Mouse (Mus musculus): ENCODE data around the gene Jkamp. TPM values are rescaled to one million over a fixed set of nuclear protein-coding genes. Genes with fewer than 3 reads are reported as not detected.
A peak's percentile ranks its signal among the peaks of the same experiment; 100 is the strongest.
"Not testable (repeated sequence)": the region's sequence is repeated elsewhere in the genome, so short reads cannot be mapped to it uniquely, and the experiment has no call there.

The Jkamp gene
- total RNA-seq (2021), result 10 to 100 TPM in 1 of 2 experiments, 1 to 10 TPM in 1; 9.5 to 10.3 TPM
- long read RNA-seq, experiment 1, transcript Jkamp-202 (7 exons, 1,874 nt), result minor isoform, 8 of 22 reads
- long read RNA-seq, experiment 1, transcript Jkamp-201 (7 exons, 1,292 nt), result major isoform, 12 of 22 reads
- long read RNA-seq, experiment 1, partial matches to known transcripts, result 0 of 22 reads
- long read RNA-seq, experiment 1, other reads (novel, unspliced or antisense), result 2 of 22 reads
- long read RNA-seq, experiment 2, transcript Jkamp-201 (7 exons, 1,292 nt), result major isoform, 13 of 20 reads
- long read RNA-seq, experiment 2, partial matches to known transcripts, result 0 of 20 reads
- long read RNA-seq, experiment 2, other reads (novel, unspliced or antisense), result 3 of 20 reads

DNA sequence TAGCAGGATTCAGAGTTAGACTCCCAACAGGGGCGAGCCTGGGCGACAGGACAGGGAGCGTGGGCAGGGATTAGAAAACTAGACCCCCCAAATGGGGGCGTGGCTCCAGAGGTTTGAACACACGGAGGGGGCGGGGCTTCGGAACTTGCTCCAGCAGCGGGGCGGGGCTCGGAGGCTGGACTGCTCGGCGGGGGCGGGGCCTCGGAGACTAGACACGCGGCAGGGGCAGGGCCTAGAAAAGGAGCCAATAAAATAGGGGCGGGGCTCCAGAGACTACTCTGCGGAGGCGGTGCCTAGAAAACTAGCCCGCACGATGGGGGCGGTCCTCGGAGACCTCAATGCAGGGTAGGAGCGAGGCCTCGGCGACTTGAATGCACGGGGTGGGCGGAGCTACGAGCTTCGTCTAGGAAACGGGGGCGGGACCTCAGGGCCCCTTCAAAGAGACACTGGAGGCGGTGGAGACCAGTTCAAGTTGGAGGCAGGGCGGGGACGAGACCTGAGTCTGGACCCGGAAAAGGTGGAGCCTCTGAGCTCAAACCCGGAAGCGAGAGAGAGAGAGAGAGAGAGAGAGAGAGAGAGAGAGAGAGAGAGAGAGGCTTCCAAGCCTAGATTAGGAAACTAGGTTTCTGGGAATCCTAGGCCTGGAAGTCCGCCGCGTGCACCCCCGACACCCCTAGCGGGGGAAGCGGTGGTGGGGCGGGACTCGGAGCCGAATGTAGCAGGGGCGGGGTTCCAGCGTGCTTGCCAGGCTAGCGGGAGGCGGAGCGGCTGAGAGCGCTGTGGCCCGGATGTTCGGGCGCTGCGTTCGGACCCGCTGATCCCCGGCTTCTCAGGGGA lies at the start of gene Jkamp, which contains the start of gene L3hypdh:
TSS of gene Jkamp (plus strand) at position 261 of the 837 bp plus-strand sequence.
TSS of gene L3hypdh (minus strand) at position 111 of the 837 bp plus-strand sequence.
- Histone ChIP-seq H3K4me3 (peak within 1 kb of the TSS; percentile 88), H3K27ac (peak within 1 kb of the TSS; percentile 95)
- intact Hi-C loops (cut with DNase I), result loop anchor here (10.0 kb wide), 2 partner anchors 579 to 1261 kb away; partner anchors contain the start of genes Dhrs7 and Frmd6
- DNase-seq, result peak; percentile 99
- TF ChIP-seq CTCF (IDR thresholded peaks at IDR 0.05), result peak; percentile 33

DNA sequence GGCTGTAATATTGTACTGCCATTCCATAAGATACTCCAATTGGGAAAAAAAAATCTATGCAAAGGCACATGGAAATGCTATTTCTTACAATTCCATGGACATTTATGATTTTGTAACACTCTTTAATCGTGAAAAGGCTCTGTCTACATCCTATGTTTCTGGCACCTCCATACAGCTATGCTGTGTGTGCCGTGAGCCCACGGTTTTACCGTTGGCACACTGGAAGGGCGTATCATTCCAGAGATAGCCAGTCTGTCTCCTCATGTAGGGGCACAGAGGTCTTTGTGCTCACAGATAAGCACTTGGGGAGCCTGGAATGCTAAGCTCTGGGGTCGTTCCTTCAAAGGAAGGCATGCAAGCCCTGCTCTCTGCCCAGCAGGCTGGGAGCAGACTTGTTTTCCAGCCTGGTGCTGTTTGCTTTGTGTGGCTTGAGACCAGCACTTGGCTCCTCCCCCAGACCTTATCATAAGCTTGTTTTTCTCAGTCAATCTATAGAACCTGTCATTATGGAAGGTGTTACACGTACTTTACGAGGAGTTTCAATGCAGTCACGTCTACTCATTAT lies 49.2 kb upstream of the Jkamp start:
- H3K27ac ChIP-seq, result no peak overlapping the region
- intact Hi-C loops (cut with DNase I), result no loop called here
- H3K4me3 ChIP-seq, result no peak overlapping the region
- no peak for TF ChIP-seq CTCF (IDR thresholded peaks at IDR 0.05)
- DNase-seq, result no peak

DNA sequence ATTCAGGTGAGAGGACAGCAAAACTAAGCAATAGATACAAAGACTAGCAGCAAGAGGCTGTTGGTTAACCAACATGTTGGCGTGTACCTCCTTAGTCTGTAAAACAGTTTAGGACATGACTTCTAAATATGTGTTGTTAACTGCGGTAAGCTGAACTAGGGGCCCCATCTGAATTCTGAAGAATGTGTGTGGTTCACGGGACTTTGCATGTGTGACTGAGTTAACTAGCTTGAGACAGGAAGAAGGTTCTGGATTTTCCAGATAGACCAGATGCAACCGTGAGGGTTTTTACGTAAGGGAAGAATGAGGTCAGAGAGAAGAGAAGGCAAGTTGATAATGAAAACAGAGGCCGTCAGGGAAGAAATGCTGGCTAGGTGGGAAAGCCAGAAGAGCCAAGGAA lies 48.3 kb upstream of the Jkamp start:
- H3K27ac ChIP-seq, result no peak overlapping the region
- no peak for TF ChIP-seq CTCF (IDR thresholded peaks at IDR 0.05)
- no peak overlapping the region for H3K4me3 ChIP-seq
- intact Hi-C loops (cut with DNase I), result no loop called here
- DNase-seq, result no peak

DNA sequence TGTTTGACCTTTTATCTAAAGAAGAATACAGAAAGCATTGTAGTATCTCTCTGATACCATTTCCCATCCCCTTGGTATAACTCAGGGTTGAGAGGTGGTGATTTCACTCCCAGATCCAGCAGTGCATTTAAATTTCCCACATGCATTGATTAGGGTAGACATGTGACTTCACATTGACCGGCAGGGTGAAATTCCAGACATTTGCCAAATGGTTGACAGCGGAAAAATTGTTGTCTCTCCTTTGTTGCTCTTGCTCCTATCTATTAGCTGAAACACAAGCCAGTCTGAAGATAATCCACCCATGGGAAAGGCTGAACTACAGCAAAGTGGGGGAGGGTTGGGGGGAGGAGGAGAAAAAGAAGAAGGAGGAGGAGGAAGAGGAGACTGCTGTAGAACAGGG lies 46.5 kb upstream of the Jkamp start:
- Histone ChIP-seq H3K27ac (peak overlapping the region; percentile 38; the same call in 1 of the 2 replicates), H3K4me3 (no peak overlapping the region)
- TF ChIP-seq CTCF (IDR thresholded peaks at IDR 0.05), result no peak
- no peak for DNase-seq
- intact Hi-C loops (cut with DNase I), result no loop called here

DNA sequence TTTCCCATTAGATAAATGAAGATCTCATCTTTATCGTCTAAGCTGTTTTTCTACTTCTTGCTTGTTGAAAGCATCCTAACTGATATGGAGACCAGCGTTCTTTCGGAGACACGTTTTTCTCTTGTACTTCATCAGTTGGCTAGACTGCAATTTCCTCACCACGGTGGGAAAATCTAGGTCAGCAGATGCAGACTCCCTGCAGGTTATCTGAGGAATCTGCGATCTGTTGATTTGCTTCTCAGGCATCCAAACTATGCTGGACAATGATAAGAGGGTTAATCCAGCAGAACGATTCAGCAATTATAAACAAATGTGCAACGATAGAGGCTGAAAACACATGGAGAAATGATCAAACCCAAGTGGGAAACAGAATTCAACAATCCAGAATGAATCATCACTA lies 45.9 kb upstream of the Jkamp start:
- no peak for DNase-seq
- intact Hi-C loops (cut with DNase I), result no loop called here
- H3K4me3 ChIP-seq, result no peak overlapping the region
- TF ChIP-seq CTCF (IDR thresholded peaks at IDR 0.05), result no peak
- H3K27ac ChIP-seq, result no peak overlapping the region; the same call in 1 of the 2 replicates

DNA sequence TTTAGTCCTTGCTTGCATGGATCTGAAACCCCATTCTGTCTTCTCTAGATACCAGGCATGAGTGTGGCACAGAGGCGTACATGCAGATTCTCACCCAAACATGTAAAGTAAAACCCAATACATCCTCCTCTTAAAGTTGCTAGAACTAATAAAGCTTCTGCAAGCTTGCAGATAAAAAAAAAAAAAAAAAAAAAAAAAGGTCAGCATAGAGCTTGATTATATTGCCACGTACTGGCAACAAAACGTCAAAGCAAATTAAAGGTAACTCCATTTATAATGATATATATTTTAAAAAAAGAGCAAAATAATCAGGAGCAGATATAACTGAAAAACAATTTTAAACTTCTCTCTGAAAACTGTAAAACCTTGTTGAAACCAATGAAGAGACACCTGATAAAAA lies 44.2 kb upstream of the Jkamp start:
- intact Hi-C loops (cut with DNase I), result no loop called here
- H3K4me3 ChIP-seq, result no peak overlapping the region
- TF ChIP-seq CTCF (IDR thresholded peaks at IDR 0.05), result no peak
- DNase-seq, result no peak
- no peak overlapping the region for H3K27ac ChIP-seq

DNA sequence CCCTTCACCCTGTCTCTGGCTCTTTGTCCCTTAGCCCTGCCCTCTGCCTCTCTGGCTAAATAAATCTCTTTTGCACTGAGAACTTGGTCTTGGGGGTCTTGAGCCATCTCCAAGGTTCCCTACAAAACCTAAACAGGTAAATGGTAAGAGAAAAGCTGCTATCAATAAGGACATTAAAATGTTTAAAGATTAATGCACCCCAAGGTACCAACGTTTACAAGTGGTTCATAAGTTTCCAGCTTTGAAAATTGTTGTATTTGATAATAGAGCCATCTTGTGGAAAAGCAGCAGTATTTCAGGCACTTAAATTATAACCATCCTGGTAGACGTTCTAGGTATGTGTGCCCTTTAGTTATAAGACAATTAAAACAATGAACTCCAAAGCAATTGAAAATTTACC lies 37.9 kb upstream of the Jkamp start:
- intact Hi-C loops (cut with DNase I), result loop anchor here (1.0 to 2.0 kb wide), 2 partner anchors 217 to 279 kb away; partner anchors contain the start of gene Daam1
- DNase-seq, result no peak
- peak; percentile 81 for TF ChIP-seq CTCF (IDR thresholded peaks at IDR 0.05)
- no peak overlapping the region for H3K27ac ChIP-seq
- no peak overlapping the region for H3K4me3 ChIP-seq

DNA sequence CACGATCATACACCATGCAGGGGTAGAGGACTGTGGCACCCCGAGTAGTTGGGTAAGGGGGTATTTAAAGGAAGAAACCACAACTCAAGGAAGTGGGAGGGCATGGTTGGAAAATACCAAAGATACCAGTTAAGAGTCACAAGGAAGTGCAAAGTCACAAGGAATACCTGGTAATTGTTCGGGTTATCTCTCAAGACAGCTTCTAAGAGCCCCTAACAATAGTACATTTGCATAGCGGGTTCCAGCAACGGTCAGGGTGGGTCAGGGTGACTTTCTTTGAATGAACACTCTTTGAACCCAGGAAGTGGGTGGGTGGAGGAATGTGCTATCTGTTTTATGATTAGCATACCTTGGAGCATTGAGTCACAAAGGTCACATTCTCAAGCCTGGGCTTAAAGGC lies 35.2 kb upstream of the Jkamp start:
- H3K27ac ChIP-seq; H3K4me3 ChIP-seq; intact Hi-C loops (cut with DNase I); DNase-seq: not testable (repeated sequence)

DNA sequence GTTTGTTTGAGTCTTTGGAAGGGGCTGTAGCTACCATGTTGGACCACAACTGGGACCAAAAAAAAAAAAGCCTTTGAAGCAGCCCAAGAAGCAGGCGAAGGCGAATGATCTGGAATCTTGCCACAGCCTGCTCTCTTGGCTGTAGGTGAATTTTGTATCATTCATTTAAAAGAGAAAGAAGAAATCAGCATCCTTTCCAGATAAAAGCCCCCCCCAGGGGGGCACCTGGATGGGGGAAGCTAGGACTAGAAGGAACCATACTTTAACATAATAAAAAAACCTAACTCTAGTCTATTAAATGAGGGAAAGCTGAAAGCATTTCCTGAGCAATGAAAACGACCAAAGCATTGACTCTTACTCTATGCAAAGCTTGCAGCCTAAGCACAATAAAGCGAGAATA lies 34.6 kb upstream of the Jkamp start:
- DNase-seq, result no peak
- Histone ChIP-seq H3K27ac (no peak overlapping the region), H3K4me3 (no peak overlapping the region)
- TF ChIP-seq CTCF (IDR thresholded peaks at IDR 0.05), result no peak
- intact Hi-C loops (cut with DNase I), result no loop called here

DNA sequence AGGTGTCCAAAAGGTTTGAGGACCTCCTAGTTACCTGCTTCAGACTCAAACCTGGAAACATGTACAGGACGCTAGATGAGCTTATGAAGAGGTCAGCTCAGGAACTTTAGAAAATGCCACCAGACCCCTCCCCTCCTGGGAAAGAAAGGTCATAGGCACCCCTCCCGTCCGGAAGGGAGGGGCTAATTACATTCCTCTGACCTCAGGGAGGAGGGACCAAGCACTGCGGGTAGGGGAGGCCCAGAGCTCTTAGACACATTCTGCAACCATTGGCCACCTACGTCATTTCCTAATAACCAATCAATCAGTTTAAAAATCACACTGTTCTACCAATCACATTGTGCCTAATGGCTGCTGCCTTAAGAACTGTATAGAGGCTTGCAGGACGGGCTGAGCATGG lies 32.8 kb upstream of the Jkamp start:
- intact Hi-C loops (cut with DNase I), result no loop called here
- no peak for TF ChIP-seq CTCF (IDR thresholded peaks at IDR 0.05)
- Histone ChIP-seq H3K27ac (no peak overlapping the region), H3K4me3 (no peak overlapping the region)
- DNase-seq, result no peak

DNA sequence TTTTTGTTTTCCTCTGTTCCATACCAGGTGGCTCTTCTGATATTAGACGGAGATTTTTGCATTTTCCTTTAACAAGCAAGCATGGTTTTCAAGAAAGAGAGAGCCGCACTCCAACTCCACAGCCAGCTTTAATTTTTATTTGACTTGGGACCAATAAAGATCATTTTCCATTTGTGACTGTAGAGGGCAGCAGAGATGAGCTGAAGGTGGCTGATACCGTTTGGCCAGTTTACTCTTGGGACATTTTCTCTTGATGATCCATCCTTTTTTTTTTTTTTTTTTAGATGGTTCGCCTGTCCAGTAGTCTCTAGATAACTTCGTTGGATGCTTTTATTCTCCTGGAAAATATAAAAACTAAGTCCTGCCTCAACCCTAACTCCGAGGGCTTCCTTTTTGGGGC lies 32.1 kb upstream of the Jkamp start:
- no peak overlapping the region for H3K27ac ChIP-seq
- intact Hi-C loops (cut with DNase I), result no loop called here
- TF ChIP-seq CTCF (IDR thresholded peaks at IDR 0.05), result peak; percentile 70
- H3K4me3 ChIP-seq, result no peak overlapping the region
- DNase-seq, result no peak

DNA sequence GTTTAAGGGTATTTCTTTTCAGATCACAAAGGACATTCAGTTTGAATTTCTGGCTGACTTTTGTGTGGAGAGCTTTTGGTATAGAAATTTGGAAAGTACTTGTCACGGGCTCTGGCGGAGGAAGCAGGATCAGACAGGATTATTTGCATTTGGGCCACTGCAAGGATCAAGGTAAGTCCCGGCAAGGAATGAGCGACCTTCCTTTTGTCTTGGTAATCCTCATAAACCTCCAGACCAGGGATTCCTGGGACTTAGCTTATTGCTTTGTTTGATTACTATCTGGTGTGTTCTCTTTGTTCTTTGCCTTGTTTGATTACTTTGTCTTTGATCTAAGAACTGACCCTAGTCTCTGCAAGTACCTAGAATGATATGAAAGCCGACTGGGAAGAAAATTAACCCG lies 31.5 kb upstream of the Jkamp start:
- no peak for TF ChIP-seq CTCF (IDR thresholded peaks at IDR 0.05)
- intact Hi-C loops (cut with DNase I), result no loop called here
- H3K4me3 ChIP-seq, result no peak overlapping the region

DNA sequence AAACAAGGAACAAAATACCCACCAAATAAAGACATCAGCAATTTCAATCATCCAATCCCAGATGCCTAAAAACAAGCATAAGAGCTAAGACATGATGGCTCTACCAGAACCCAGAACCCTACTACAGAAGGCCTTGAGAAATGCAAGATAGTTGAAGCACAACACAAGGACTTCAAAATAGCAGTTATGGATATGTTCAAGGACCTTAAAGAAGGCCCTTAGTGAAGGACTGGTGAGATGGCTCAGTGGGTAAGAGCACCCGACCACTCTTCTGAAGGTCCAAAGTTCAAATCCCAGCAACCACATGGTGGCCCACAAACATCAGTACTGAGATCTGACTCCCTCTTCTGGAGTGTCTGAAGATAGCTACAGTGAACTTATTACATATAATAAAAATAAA lies 27.6 kb upstream of the Jkamp start:
- no peak for TF ChIP-seq CTCF (IDR thresholded peaks at IDR 0.05)
- DNase-seq, result no peak
- intact Hi-C loops (cut with DNase I), result no loop called here

More for the DNA sequence above, 31.5 kb upstream of the Jkamp start:
- H3K27ac ChIP-seq, result no peak overlapping the region
- DNase-seq, result no peak

More for the DNA sequence above, 27.6 kb upstream of the Jkamp start:
- H3K27ac ChIP-seq, result no peak overlapping the region
- H3K4me3 ChIP-seq, result no peak overlapping the region

Measured in gastrocnemius, adult 2 months (tissue).